Mouse (Mus musculus) liver, embryonic 11.5 days (tissue): ENCODE measurements around the gene Kctd7. TPM values are rescaled to one million over a fixed set of nuclear protein-coding genes. Genes with fewer than 3 reads are reported as not detected.
A peak's percentile ranks its signal among the peaks of the same experiment; 100 is the strongest.

Source experiments
- ATAC-seq: fragments of 200-750 bp; cut with Nextera tagmentation; replicated peaks from 2 replicates; pipeline ENCODE4 v1.8.0; 2017; ENCODE audit warnings: moderate number of reproducible peaks, mild to moderate bottlenecking, moderate TSS enrichment, moderate library complexity; ENCODE audit not compliant: low FRiP score
- DNase-seq: peaks from one replicate; pipeline ENCODE4 v3.0.0-alpha.2; 2017; ENCODE audit warnings: low spot score
- H3K27ac ChIP-seq: fragments of 300-500 bp; sonication (generic); 2 replicates; pipeline ENCODE4 v1.5.1; 2014; ENCODE audit warnings: mild to moderate bottlenecking, low read depth, low read length, control low read depth
- H3K27me3 ChIP-seq: fragments of 300-500 bp; sonication (generic); replicated peaks from 2 replicates; pipeline ENCODE4 v1.6.1; 2014; ENCODE audit warnings: low read length, mixed read lengths; ENCODE audit not compliant: control insufficient read depth, insufficient read depth
- H3K36me3 ChIP-seq: fragments of 300-500 bp; sonication (generic); 2 replicates; pipeline ENCODE4 v1.6.1; 2014; ENCODE audit warnings: mild to moderate bottlenecking, low read length, moderate library complexity, mixed read lengths; ENCODE audit not compliant: control insufficient read depth, insufficient read depth
- H3K4me1 ChIP-seq: fragments of 300-500 bp; sonication (generic); replicated peaks from 2 replicates; pipeline ENCODE4 v1.6.1; 2014; ENCODE audit warnings: low read length, mixed read lengths; ENCODE audit not compliant: control insufficient read depth, insufficient read depth
- H3K4me2 ChIP-seq: fragments of 300-500 bp; sonication (generic); 2 replicates; pipeline ENCODE4 v1.6.1; 2014; ENCODE audit warnings: mild to moderate bottlenecking, control low read depth, moderate library complexity
- H3K4me3 ChIP-seq: fragments of 300-500 bp; sonication (generic); 2 replicates; pipeline ENCODE4 v1.5.1; 2014; ENCODE audit warnings: low read depth, low read length, control low read depth
- H3K9ac ChIP-seq: fragments of 300-500 bp; sonication (generic); 2 replicates; pipeline ENCODE4 v1.6.1; 2014; ENCODE audit warnings: low read depth, low read length, control low read depth
- H3K9me3 ChIP-seq: fragments of 300-500 bp; sonication (generic); 2 replicates; pipeline ENCODE4 v1.6.1; 2016; ENCODE audit warnings: low read length, inconsistent platforms, mixed read lengths; ENCODE audit not compliant: control insufficient read depth
- WGBS: fragments of 180-500 bp; shearing (Covaris S2); extraction: QIAGEN DNeasy Blood & Tissue Kit; methylation state at CpG from one replicate; pipeline ENCODE4 v1.1.7; 2014; 5-methylcytosine and 5-hydroxymethylcytosine counted together
- polyA plus RNA-seq: library from polyadenylated mRNA; unstranded; fragments of >200 nt; fragmentation: Nextera tagmentation; extraction: Ambion mirVana; gene quantifications from 2 replicates; pipeline ENCODE4 v1.2.1, GENCODE M21; 2014

Kctd7 gene
- polyA plus RNA-seq, 1 experiment from 2014 or later, result 8.5 TPM

GRCm38 (mm10) chr5:130173012-130173411 lies 28.4 kb downstream of the Kctd7 start:
- peak overlapping the region; percentile 90 for H3K9ac ChIP-seq
- H3K4me2 ChIP-seq, result peak overlapping the region; percentile 79
- ATAC-seq (no peak), DNase-seq (no peak)
- peaks cover 39% of the 10 kb centered on the region for H3K4me1 ChIP-seq
- 77% methylated on average over 4 of the region's 4 CpGs for WGBS
- no peaks in the 10 kb centered on the region for H3K27me3 ChIP-seq
- H3K4me3 ChIP-seq, result peak overlapping the region; percentile 89
- no peaks in the 10 kb centered on the region for H3K9me3 ChIP-seq
- H3K36me3 ChIP-seq, result peaks cover 2% of the 10 kb centered on the region; the same call in 1 of the 2 replicates
- H3K27ac ChIP-seq, result no peak overlapping the region

DNA sequence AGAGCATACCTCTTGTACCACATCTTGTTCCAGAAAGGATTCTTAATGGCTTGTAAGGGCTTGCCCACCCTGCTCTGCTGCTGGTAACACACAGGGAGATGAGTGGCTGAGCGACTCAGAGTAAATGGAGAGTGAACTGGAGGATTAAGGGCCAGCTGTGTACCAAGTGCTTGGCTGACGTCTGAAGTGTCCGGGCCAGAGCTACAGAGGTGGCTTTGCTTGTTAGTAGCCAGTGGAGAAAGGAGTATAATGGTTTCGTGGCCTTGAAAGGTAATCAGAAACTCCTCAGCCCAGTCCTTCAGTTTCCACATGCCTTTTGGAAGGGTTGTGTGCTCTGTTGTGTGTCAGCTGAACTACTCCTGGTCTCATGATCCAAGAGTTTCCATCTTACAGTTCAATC lies 33.2 kb downstream of the Kctd7 start:
- H3K9me3 ChIP-seq, result no peaks in the 10 kb centered on the region
- peaks cover 2% of the 10 kb centered on the region; the same call in 1 of the 2 replicates for H3K36me3 ChIP-seq
- no peaks in the 10 kb centered on the region for H3K27me3 ChIP-seq
- DNase-seq (no peak), ATAC-seq (no peak)
- H3K4me2 ChIP-seq, result no peak overlapping the region
- no peak overlapping the region for H3K27ac ChIP-seq
- H3K4me3 ChIP-seq, result no peak overlapping the region
- peaks cover 23% of the 10 kb centered on the region for H3K4me1 ChIP-seq
- WGBS, result 74% methylated on average over 4 of the region's 4 CpGs
- no peak overlapping the region for H3K9ac ChIP-seq

DNA sequence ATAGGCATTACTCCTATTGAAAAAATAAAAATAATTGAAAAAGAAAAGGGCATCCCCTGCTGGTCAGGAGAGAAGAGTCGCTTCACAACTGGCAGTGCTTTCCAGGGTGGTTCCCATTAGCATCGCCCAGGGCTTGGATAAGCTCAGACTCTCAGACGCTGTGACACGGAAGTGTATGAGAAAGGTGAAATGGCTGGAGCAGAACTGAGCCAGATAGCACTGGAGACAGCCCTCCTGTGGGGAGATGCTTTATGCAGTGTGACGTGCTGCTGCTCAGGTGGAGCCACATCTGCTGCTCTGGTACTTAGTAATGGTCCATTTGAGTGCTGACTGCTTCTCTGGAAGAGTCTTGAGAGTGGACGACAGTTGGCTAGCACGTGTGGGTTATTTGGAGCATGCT lies 35.7 kb downstream of the Kctd7 start:
- Histone ChIP-seq H3K27ac (no peak overlapping the region), H3K4me1 (peaks cover 18% of the 10 kb centered on the region)

GRCm38 (mm10) chr5:130181740-130182540 lies 37.3 kb downstream of the Kctd7 start:
- Histone ChIP-seq H3K4me3 (no peak overlapping the region), H3K4me1 (peaks cover 18% of the 10 kb centered on the region), H3K27ac (no peak overlapping the region), H3K4me2 (no peak overlapping the region), H3K9ac (no peak overlapping the region), H3K36me3 (no peaks in the 10 kb centered on the region), H3K27me3 (no peaks in the 10 kb centered on the region), H3K9me3 (no peaks in the 10 kb centered on the region)
- DNase-seq (no peak), ATAC-seq (no peak)
- 81% methylated on average over 6 of the region's 6 CpGs for WGBS

More for the DNA sequence above, 35.7 kb downstream of the Kctd7 start:
- H3K9me3 ChIP-seq, result no peaks in the 10 kb centered on the region
- no peak overlapping the region for H3K9ac ChIP-seq
- peaks cover 2% of the 10 kb centered on the region; the same call in 1 of the 2 replicates for H3K36me3 ChIP-seq
- 77% methylated on average over 7 of the region's 7 CpGs for WGBS
- no peak overlapping the region for H3K4me3 ChIP-seq
- ATAC-seq, result no peak
- no peak for DNase-seq
- H3K27me3 ChIP-seq, result no peaks in the 10 kb centered on the region
- no peak overlapping the region for H3K4me2 ChIP-seq

GRCm38 (mm10) chr5:130182541-130182821 lies 37.8 kb downstream of the Kctd7 start:
- Histone ChIP-seq H3K27ac (no peak overlapping the region), H3K9ac (no peak overlapping the region), H3K4me3 (no peak overlapping the region), H3K4me1 (peaks cover 18% of the 10 kb centered on the region), H3K36me3 (0 out of 2 replicates have a peak, but pooled peaks cover 3% of the 10 kb centered on the region), H3K9me3 (no peaks in the 10 kb centered on the region), H3K4me2 (no peak overlapping the region), H3K27me3 (no peaks in the 10 kb centered on the region)
- no peak for DNase-seq
- ATAC-seq, result no peak
- 90% methylated on average over 3 of the region's 3 CpGs for WGBS

DNA sequence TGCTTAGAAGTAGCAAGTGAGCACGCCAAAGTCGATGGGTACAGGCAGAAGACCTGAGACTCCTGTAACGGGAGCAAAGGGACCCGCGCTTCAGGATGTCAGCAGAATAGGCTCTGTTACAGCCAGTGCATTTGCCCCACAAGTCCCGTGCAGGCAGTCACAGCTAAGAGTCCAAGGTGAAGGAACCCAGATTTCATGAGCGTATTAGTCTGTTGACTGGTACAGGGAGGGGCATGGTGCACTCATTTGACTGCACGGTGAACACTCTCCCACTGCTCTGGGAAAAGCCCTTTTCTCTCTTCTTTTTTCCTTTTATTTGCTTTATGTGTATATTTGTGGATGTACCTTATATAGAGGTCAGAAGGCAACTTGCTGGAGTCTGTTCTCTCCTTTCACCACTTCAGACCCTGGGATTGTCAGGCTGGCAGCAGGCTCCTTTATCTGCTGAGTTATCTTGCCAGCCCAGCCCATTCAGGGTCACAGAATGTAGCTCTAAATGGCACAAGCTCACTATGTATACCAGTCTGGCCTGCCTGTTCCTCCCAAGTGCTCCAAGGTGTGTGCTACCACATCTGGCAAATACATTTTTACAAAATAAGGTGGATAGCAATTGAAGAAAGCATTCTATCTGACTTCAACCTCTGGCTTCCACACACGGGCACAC lies 39.7 kb downstream of the Kctd7 start:
- H3K4me3 ChIP-seq, result no peak overlapping the region
- no peak overlapping the region for H3K4me2 ChIP-seq
- H3K36me3 ChIP-seq, result peaks cover 4% of the 10 kb centered on the region; the same call in 1 of the 2 replicates
- no peak overlapping the region for H3K27ac ChIP-seq
- WGBS, result 88% methylated on average over 9 of the region's 9 CpGs
- peaks cover 10% of the 10 kb centered on the region for H3K4me1 ChIP-seq
- no peaks in the 10 kb centered on the region for H3K27me3 ChIP-seq
- ATAC-seq (no peak), DNase-seq (no peak)
- H3K9me3 ChIP-seq, result no peaks in the 10 kb centered on the region
- H3K9ac ChIP-seq, result no peak overlapping the region

DNA sequence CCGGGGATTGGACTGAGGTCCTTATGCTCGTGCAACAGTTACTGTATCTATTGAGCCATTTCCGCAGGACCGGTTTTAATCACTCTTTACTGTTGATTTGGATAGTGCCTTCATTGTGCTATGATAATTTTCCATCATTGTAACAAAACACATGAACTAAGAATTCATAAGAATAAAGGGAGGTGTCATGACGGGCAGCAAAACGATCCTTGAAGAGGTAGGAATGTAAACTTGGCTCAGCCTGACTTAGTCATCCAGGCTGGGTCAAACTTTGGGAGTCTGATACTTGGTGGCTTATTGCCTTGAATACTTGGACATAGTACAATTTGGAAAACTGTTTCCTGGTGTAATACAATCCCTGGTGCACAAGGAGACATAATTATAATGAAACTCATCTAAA lies 40.7 kb downstream of the Kctd7 start:
- WGBS, result 89% methylated on average over 6 of the region's 6 CpGs
- DNase-seq (no peak), ATAC-seq (no peak)
- H3K4me2 ChIP-seq, result no peak overlapping the region
- no peaks in the 10 kb centered on the region for H3K27me3 ChIP-seq
- H3K9me3 ChIP-seq, result no peaks in the 10 kb centered on the region
- H3K4me1 ChIP-seq, result peaks cover 10% of the 10 kb centered on the region
- H3K4me3 ChIP-seq, result no peak overlapping the region
- no peak overlapping the region for H3K27ac ChIP-seq
- H3K9ac ChIP-seq, result no peak overlapping the region
- H3K36me3 ChIP-seq, result peaks cover 12% of the 10 kb centered on the region

GRCm38 (mm10) chr5:130187383-130187782 lies 42.7 kb downstream of the Kctd7 start:
- Histone ChIP-seq H3K36me3 (peaks cover 21% of the 10 kb centered on the region), H3K4me3 (no peak overlapping the region), H3K4me1 (peaks cover 10% of the 10 kb centered on the region), H3K9me3 (no peaks in the 10 kb centered on the region), H3K9ac (no peak overlapping the region), H3K4me2 (no peak overlapping the region), H3K27me3 (no peaks in the 10 kb centered on the region), H3K27ac (no peak overlapping the region)
- WGBS, result 79% methylated on average over 7 of the region's 7 CpGs
- DNase-seq, result no peak
- no peak; the same call in 1 of the 2 replicates for ATAC-seq

DNA sequence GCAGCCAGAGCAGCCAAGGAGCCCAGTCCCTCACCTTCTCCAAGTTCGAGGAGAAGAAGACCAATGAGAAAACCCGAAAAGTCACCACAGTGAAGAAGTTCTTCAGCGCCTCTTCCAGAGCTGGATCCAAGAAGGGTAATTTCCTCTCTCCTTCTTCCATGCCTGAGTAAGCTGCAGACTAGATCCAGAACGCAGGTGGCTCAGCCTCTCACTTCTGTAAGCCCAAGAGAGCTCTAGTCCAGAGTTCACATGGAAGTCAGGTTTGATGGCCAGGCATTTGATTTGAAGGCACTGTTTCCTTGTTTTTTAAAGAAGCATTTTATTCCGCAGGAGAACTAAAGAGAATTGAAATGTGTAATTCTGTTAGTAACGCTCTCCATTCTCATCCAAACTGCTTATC lies 46.2 kb downstream of the Kctd7 start:
- ATAC-seq (no peak), DNase-seq (no peak)
- Histone ChIP-seq H3K36me3 (peaks cover 24% of the 10 kb centered on the region), H3K4me2 (no peak overlapping the region), H3K27me3 (no peaks in the 10 kb centered on the region), H3K27ac (no peak overlapping the region), H3K9ac (no peak overlapping the region), H3K9me3 (no peaks in the 10 kb centered on the region), H3K4me3 (no peak overlapping the region), H3K4me1 (no peaks in the 10 kb centered on the region; the same call in 1 of the 2 replicates)
- WGBS, result 93% methylated on average over 6 of the region's 6 CpGs
